In genomic region chr5:150118455-150119241, GRCm38 (mm10) we compare ENCODE assay signal across 8 mouse cellular contexts. TPM values are rescaled to one million over a fixed set of nuclear protein-coding genes. Genes with fewer than 3 reads are reported as not detected.
DNase-seq lines count a peak whose midpoint lies in the region; ATAC-seq lines count a peak whose summit lies in the region.

Gene Fry, plus strand, starts transcription at chr5:150118645.

- no peaks in the 10 kb centered on the region for H3K36me3 ChIP-seq in forebrain, embryonic 11.5 days (ENCODE audit: control insufficient read depth, insufficient read depth, low read length)
- no peaks in the 10 kb centered on the region for H3K36me3 ChIP-seq in heart, embryonic 15.5 days
- no peaks in the 10 kb centered on the region for H3K36me3 ChIP-seq in liver, embryonic 13.5 days
- no peaks in the 10 kb centered on the region for H3K36me3 ChIP-seq in stomach, embryonic 14.5 days (ENCODE audit: control insufficient read depth, insufficient read depth, low read length)

- H3K27me3 ChIP-seq in forebrain, embryonic 11.5 days (ENCODE audit: control insufficient read depth, insufficient read depth, low read length), result no peaks in the 10 kb centered on the region
- H3K27me3 ChIP-seq in heart, embryonic 15.5 days, result no peaks in the 10 kb centered on the region
- no peaks in the 10 kb centered on the region for H3K27me3 ChIP-seq in liver, embryonic 13.5 days
- H3K27me3 ChIP-seq in stomach, embryonic 14.5 days (ENCODE audit: control insufficient read depth, insufficient read depth, low read length), result no peaks in the 10 kb centered on the region

- no peaks in the 10 kb centered on the region for H3K4me1 ChIP-seq in forebrain, embryonic 11.5 days (replicated peaks; ENCODE audit: control insufficient read depth, insufficient read depth, low read length)
- peaks cover 33% of the 10 kb centered on the region for H3K4me1 ChIP-seq in heart, embryonic 15.5 days (replicated peaks)
- peaks cover 37% of the 10 kb centered on the region for H3K4me1 ChIP-seq in liver, embryonic 13.5 days (replicated peaks)
- 0 out of 2 replicates have a peak, but pooled peaks cover 5% of the 10 kb centered on the region for H3K4me1 ChIP-seq in stomach, embryonic 14.5 days (ENCODE audit: control insufficient read depth, insufficient read depth, low read length)

- under 1% methylated on average over 55 of the region's 68 CpGs for WGBS in forebrain, embryonic 11.5 days
- WGBS in heart, embryonic 15.5 days, result 1% methylated on average over 56 of the region's 68 CpGs
- under 1% methylated on average over 68 of the region's 68 CpGs for WGBS in liver, embryonic 13.5 days (ENCODE audit: insufficient replicate concordance)
- under 1% methylated on average over 65 of the region's 68 CpGs for WGBS in stomach, embryonic 14.5 days

- ATAC-seq in forebrain, embryonic 11.5 days (replicated peaks; ENCODE audit: low FRiP score), result peak; percentile 99
- peak; percentile 98 for ATAC-seq in heart, embryonic 15.5 days (replicated peaks; ENCODE audit: insufficient number of reproducible peaks, insufficient read depth, low FRiP score, low read depth)
- peak; percentile 99 for ATAC-seq in liver, embryonic 13.5 days (ENCODE audit: low read depth)
- ATAC-seq in stomach, embryonic 14.5 days (ENCODE audit: insufficient number of reproducible peaks, insufficient read depth, low FRiP score, low read depth), result peak; percentile 97

- peak; percentile 96 for DNase-seq in CD4-positive helper T cell, adult 2 months (ENCODE audit: low read depth, low spot score)
- peak; percentile 76 for DNase-seq in c-Kit-positive CD71-positive TER-119-negative erythroid progenitor cells, embryonic 14.5 days (ENCODE audit: low read depth)
- peak; percentile 93 for DNase-seq in forebrain, embryonic 11.5 days (ENCODE audit: low spot score)
- peak; percentile 88 to 94 for DNase-seq in kidney, postnatal 25 days
- DNase-seq in liver, embryonic 13.5 days, result peak; percentile 92
- peak; percentile 96 to 97 for DNase-seq in natural killer cell, adult 2 months (ENCODE audit: low spot score in 2 of 2)

- H3K4me3 ChIP-seq in forebrain, embryonic 11.5 days (ENCODE audit: low read depth, low read length), result peak within 1 kb of the TSS; percentile 62
- H3K4me3 ChIP-seq in heart, embryonic 15.5 days, result peak within 1 kb of the TSS; percentile 74
- H3K4me3 ChIP-seq in liver, embryonic 13.5 days (replicated peaks), result peak within 1 kb of the TSS; percentile 74
- peak within 1 kb of the TSS; percentile 54 for H3K4me3 ChIP-seq in stomach, embryonic 14.5 days (ENCODE audit: low read depth, low read length)

- H3K4me2 ChIP-seq in forebrain, embryonic 11.5 days (ENCODE audit: low read depth, low read length, severe bottlenecking), result peak within 1 kb of the TSS; percentile 71
- peak within 1 kb of the TSS; percentile 80 for H3K4me2 ChIP-seq in heart, embryonic 15.5 days
- peak within 1 kb of the TSS; percentile 94 for H3K4me2 ChIP-seq in liver, embryonic 13.5 days
- peak within 1 kb of the TSS; percentile 65 for H3K4me2 ChIP-seq in stomach, embryonic 14.5 days (replicated peaks; ENCODE audit: low read depth, low read length)

- H3K27ac ChIP-seq in forebrain, embryonic 11.5 days (ENCODE audit: low read depth, low read length), result no peak within 1 kb of the TSS
- peak within 1 kb of the TSS; percentile 77 for H3K27ac ChIP-seq in heart, embryonic 15.5 days
- peak within 1 kb of the TSS; percentile 72 for H3K27ac ChIP-seq in liver, embryonic 13.5 days
- no peak within 1 kb of the TSS for H3K27ac ChIP-seq in stomach, embryonic 14.5 days (ENCODE audit: low read length)

- no peaks in the 10 kb centered on the region for H3K9me3 ChIP-seq in forebrain, embryonic 11.5 days (ENCODE audit: control insufficient read depth, low read length)
- H3K9me3 ChIP-seq in heart, embryonic 15.5 days (replicated peaks), result no peaks in the 10 kb centered on the region
- H3K9me3 ChIP-seq in liver, embryonic 13.5 days (replicated peaks), result peaks cover 7% of the 10 kb centered on the region; the same call in 1 of the 2 replicates
- H3K9me3 ChIP-seq in stomach, embryonic 14.5 days (ENCODE audit: control insufficient read depth, low read depth, low read length), result no peaks in the 10 kb centered on the region

- H3K9ac ChIP-seq in forebrain, embryonic 11.5 days (ENCODE audit: low read length), result peak within 1 kb of the TSS; percentile 59
- peak within 1 kb of the TSS; percentile 58 for H3K9ac ChIP-seq in heart, embryonic 15.5 days
- peak within 1 kb of the TSS; percentile 74 for H3K9ac ChIP-seq in liver, embryonic 13.5 days
- H3K9ac ChIP-seq in stomach, embryonic 14.5 days (replicated peaks; ENCODE audit: low read depth, low read length), result no peak within 1 kb of the TSS

RNA-seq across cellular contexts. Expression of gene Fry, which starts in this region (rescaled TPM):
- 8.2 and 8.4 TPM in 2 replicates for polyA plus RNA-seq in forebrain, embryonic 11.5 days (2014; fragmentation: Nextera tagmentation; extraction: Ambion mirVana)
- 26.7 and 30.3 TPM in 2 replicates for polyA plus RNA-seq in heart, embryonic 15.5 days (2015; fragmentation: Nextera tagmentation; extraction: Ambion mirVana)
- polyA plus RNA-seq in liver, embryonic 13.5 days (2015; fragmentation: Nextera tagmentation; extraction: Ambion mirVana), result 2.4 TPM in 2 replicates
- 14.1 and 15.2 TPM in 2 replicates for polyA plus RNA-seq in stomach, embryonic 14.5 days (2014; fragmentation: Nextera tagmentation; extraction: Ambion mirVana)

Comparison
In these comparisons a context has a peak if more than half of its experiments do, and no peak if none do; other contexts are left out.
1. H3K27ac ChIP-seq: peak in heart, embryonic 15.5 days (single experiment) and liver, embryonic 13.5 days (single experiment); none in forebrain, embryonic 11.5 days (single experiment) and stomach, embryonic 14.5 days (single experiment).
2. Peak in every context shown above with its lines, with median percentiles within 50 percentile points of each other: DNase-seq, ATAC-seq, H3K4me2 ChIP-seq and H3K4me3 ChIP-seq.